Mouse (Mus musculus) layer of hippocampus, adult 8-10 months (tissue): ENCODE measurements around the gene Olfr314. TPM values are rescaled to one million over a fixed set of nuclear protein-coding genes. Genes with fewer than 3 reads are reported as not detected.
"Not testable (repeated sequence)": the region's sequence is repeated elsewhere in the genome, so short reads cannot be mapped to it uniquely, and the experiment has no call there.

Experiments used
- DNase-seq, 2 experiments: peaks; one replicate each; pipeline ENCODE4 v3.0.0; 2022; ENCODE audit warnings: low spot score in 2 of 2
- total RNA-seq, 4 experiments: library from RNA; stranded (reverse); gene quantifications; 2 replicates each; pipeline ENCODE4 v1.2.4; 2022

Olfr314 gene
- total RNA-seq, 4 experiments from 2014 or later: not detected

DNA sequence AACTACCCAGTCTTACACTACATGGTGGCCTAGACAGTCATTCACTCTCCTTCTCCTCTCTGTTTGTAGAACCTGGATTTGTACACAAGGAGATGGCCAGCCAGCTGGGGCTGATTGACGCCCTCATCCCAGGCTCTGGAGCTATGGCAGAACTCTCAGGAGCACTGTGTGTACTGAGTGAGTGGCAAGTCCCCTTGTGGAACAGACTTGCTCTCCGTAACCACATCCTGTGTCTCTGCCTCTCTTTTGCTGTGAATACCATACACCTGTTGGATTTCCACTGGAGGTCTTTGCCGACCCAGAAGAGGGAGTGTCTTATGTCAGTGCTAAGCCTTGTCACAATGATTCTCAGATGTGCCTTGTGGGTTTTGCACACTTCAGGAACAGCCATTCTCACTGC is 49.8 kb downstream of the Olfr314 start:
- not testable (repeated sequence) for DNase-seq

Other genes starting within 250 kb of the Olfr314 start
- not detected for gene Olfr330, start 248.1 kb upstream of the Olfr314 start, total RNA-seq
- not detected for gene Olfr329-ps, start 236.5 kb upstream of the Olfr314 start, total RNA-seq
- under 1 TPM; 0.11 to 0.35 (median 0.23) TPM for gene Olfr328, start 227.3 kb upstream of the Olfr314 start, total RNA-seq
- not detected for gene Olfr224, start 212.4 kb upstream of the Olfr314 start, total RNA-seq
- gene Olfr325, start 205.2 kb upstream of the Olfr314 start, total RNA-seq: not detected
- not detected for gene Olfr324, start 187.8 kb upstream of the Olfr314 start, total RNA-seq
- gene 2210407C18Rik, start 166.9 kb upstream of the Olfr314 start, total RNA-seq: not detected
- not detected for gene Olfr323, start 152.5 kb upstream of the Olfr314 start, total RNA-seq
- under 1 TPM in 2 of 4 experiments, not detected in 2; 0.14 to 0.19 TPM for gene Trim58, start 142.5 kb upstream of the Olfr314 start, total RNA-seq
- gene Olfr322, start 124.2 kb upstream of the Olfr314 start, total RNA-seq: not detected
- gene Olfr320, start 101.9 kb upstream of the Olfr314 start, total RNA-seq: not detected
- gene Olfr319, start 83.8 kb upstream of the Olfr314 start, total RNA-seq: under 1 TPM in 1 of 4 experiments, not detected in 3; 0.43 TPM
- gene Olfr318, start 58.9 kb upstream of the Olfr314 start, total RNA-seq: under 1 TPM in 2 of 4 experiments, not detected in 2; 0.09 to 0.16 TPM
- gene Olfr317, start 43.7 kb upstream of the Olfr314 start, total RNA-seq: under 1 TPM in 3 of 4 experiments, not detected in 1; 0.19 to 0.76 (median 0.43) TPM
- gene Olfr316, start 30.2 kb upstream of the Olfr314 start, total RNA-seq: 1 to 10 TPM in 2 of 4 experiments, under 1 TPM in 2; 0.59 to 1.8 (median 1.2) TPM
- not detected for gene Olfr315, start 9.8 kb upstream of the Olfr314 start, total RNA-seq
- gene Fam183b, start 19.0 kb downstream of the Olfr314 start, total RNA-seq: 1 to 10 TPM; 5.4 to 7.7 (median 6.4) TPM
- not detected for gene Olfr313, start 32.0 kb downstream of the Olfr314 start, total RNA-seq
- gene Olfr312, start 46.3 kb downstream of the Olfr314 start, total RNA-seq: not detected
- not detected for gene Olfr311, start 56.3 kb downstream of the Olfr314 start, total RNA-seq
- gene Gm12258, start 64.2 kb downstream of the Olfr314 start, total RNA-seq: 10 to 100 TPM; 15.8 to 24.2 (median 21.4) TPM
- 10 to 100 TPM in 3 of 4 experiments, 1 to 10 TPM in 1; 7.1 to 14.0 (median 12.1) TPM for gene 2810021J22Rik, start 84.3 kb downstream of the Olfr314 start, total RNA-seq
- 10 to 100 TPM in 2 of 4 experiments, 1 to 10 TPM in 2; 9.0 to 10.2 (median 9.8) TPM for gene Zfp39, start 121.3 kb downstream of the Olfr314 start, total RNA-seq
- under 1 TPM in 1 of 4 experiments, not detected in 3; 0.14 TPM for gene Btnl10, start 135.0 kb downstream of the Olfr314 start, total RNA-seq
- 100 to 1,000 TPM; 426 to 450 (median 442) TPM for gene Rnf187, start 156.0 kb downstream of the Olfr314 start, total RNA-seq
- gene Hist3h2ba, start 166.0 kb downstream of the Olfr314 start, total RNA-seq: 10 to 100 TPM; 71.4 to 92.2 (median 75.7) TPM
- 10 to 100 TPM; 48.9 to 64.2 (median 56.8) TPM for gene Hist3h2a, start 171.7 kb downstream of the Olfr314 start, total RNA-seq
- gene Trim17, start 171.7 kb downstream of the Olfr314 start, total RNA-seq: 1 to 10 TPM; 2.8 to 6.3 (median 4.8) TPM
- gene Trim11, start 195.1 kb downstream of the Olfr314 start, total RNA-seq: 10 to 100 TPM; 28.4 to 32.5 (median 31.0) TPM